Mouse (Mus musculus) kidney, adult 2 months (tissue): Measurements from ENCODE around the gene Laptm5. TPM values are rescaled to one million over a fixed set of nuclear protein-coding genes. Genes with fewer than 3 reads are reported as not detected.

Experiments used
- DNase-seq: peaks from one replicate; pipeline ENCODE4 v3.0.0; 2021
- H3K27ac ChIP-seq: fragments of 200-500 bp; 2 replicates; pipeline ENCODE4 v1.5.1; 2012; ENCODE audit warnings: low read depth, low read length, control low read depth, inconsistent platforms; ENCODE audit not compliant: insufficient read depth
- H3K27me3 ChIP-seq: fragments of 200-500 bp; replicated peaks from 2 replicates; pipeline ENCODE4 v1.6.1; 2012; ENCODE audit warnings: mild to moderate bottlenecking, moderate library complexity, low read length, inconsistent platforms; ENCODE audit not compliant: control insufficient read depth, insufficient read depth
- H3K36me3 ChIP-seq: fragments of 200-500 bp; 2 replicates; pipeline ENCODE4 v1.6.1; 2012; ENCODE audit warnings: mild to moderate bottlenecking, moderate library complexity, low read length, inconsistent platforms; ENCODE audit not compliant: control insufficient read depth, insufficient read depth
- H3K4me1 ChIP-seq: fragments of 200-500 bp; 2 replicates; pipeline ENCODE4 v1.6.1; 2011; ENCODE audit warnings: low read length; ENCODE audit not compliant: control insufficient read depth, insufficient read depth
- H3K4me3 ChIP-seq: fragments of 200-500 bp; 2 replicates; pipeline ENCODE4 v1.5.1; 2011; ENCODE audit warnings: mild to moderate bottlenecking, low read depth, low read length, control low read depth; ENCODE audit not compliant: insufficient read depth
- CTCF ChIP-seq: fragments of 200-500 bp; conservative IDR thresholded peaks from 2 replicates; pipeline ENCODE4 v1.5.1; 2011; ENCODE audit warnings: low read depth, mild to moderate bottlenecking, control low read depth, low read length, moderate library complexity, mixed read lengths; ENCODE audit not compliant: insufficient read depth, insufficient read length
- POLR2A ChIP-seq: fragments of 200-500 bp; IDR thresholded peaks from one replicate; pipeline ENCODE4 v1.6.1; 2011; ENCODE audit warnings: low read depth, low read length, control low read depth
- WGBS: fragments of 180-500 bp; shearing (Covaris S2); methylation state at CpG from one replicate; pipeline ENCODE4 v1.1.7; 2018; 5-methylcytosine and 5-hydroxymethylcytosine counted together
- polyA plus RNA-seq: library from polyadenylated mRNA; depleted of rRNA; stranded (reverse); fragments of >200 nt; gene quantifications from 2 replicates; pipeline ENCODE4 v1.2.3, GENCODE M21; 2012

Gene Laptm5
- polyA plus RNA-seq, 1 experiment: 79.8 TPM

GRCm38 (mm10) chr4:130952531-130952930, 39.6 kb downstream of the Laptm5 start:
- 18% methylated on average over 17 of the region's 17 CpGs for WGBS
- H3K36me3 ChIP-seq: no peaks in the 10 kb centered on the region
- H3K4me3 ChIP-seq: no peak overlapping the region
- H3K4me1 ChIP-seq: no peaks in the 10 kb centered on the region
- TF ChIP-seq CTCF (peak; percentile 33; the same call in 1 of the 2 replicates), POLR2A (no peak)
- no peak overlapping the region for H3K27ac ChIP-seq
- DNase-seq: peak; percentile 35
- no peaks in the 10 kb centered on the region for H3K27me3 ChIP-seq

GRCm38 (mm10) chr4:130957156-130957555, 44.2 kb downstream of the Laptm5 start:
- no peaks in the 10 kb centered on the region for H3K4me1 ChIP-seq
- H3K27me3 ChIP-seq: no peaks in the 10 kb centered on the region
- WGBS: 53% methylated on average over 10 of the region's 10 CpGs
- H3K4me3 ChIP-seq: no peak overlapping the region
- DNase-seq: no peak
- TF ChIP-seq CTCF: no peak
- no peak for TF ChIP-seq POLR2A
- no peak overlapping the region for H3K27ac ChIP-seq
- no peaks in the 10 kb centered on the region for H3K36me3 ChIP-seq

GRCm38 (mm10) chr4:130958812-130959211, 45.9 kb downstream of the Laptm5 start:
- no peak for TF ChIP-seq CTCF
- no peak for TF ChIP-seq POLR2A
- Histone ChIP-seq H3K27ac (no peak overlapping the region), H3K4me3 (no peak overlapping the region), H3K27me3 (no peaks in the 10 kb centered on the region), H3K36me3 (no peaks in the 10 kb centered on the region), H3K4me1 (no peaks in the 10 kb centered on the region)
- DNase-seq: no peak
- 52% methylated on average over 5 of the region's 5 CpGs for WGBS

- Histone ChIP-seq H3K4me3 (no peak overlapping the region), H3K36me3 (no peaks in the 10 kb centered on the region), H3K4me1 (no peaks in the 10 kb centered on the region), H3K27me3 (no peaks in the 10 kb centered on the region), H3K27ac (no peak overlapping the region)
- no peak for TF ChIP-seq CTCF
- no peak for TF ChIP-seq POLR2A
- DNase-seq: no peak
- WGBS: 69% methylated on average over 6 of the region's 6 CpGs
Observed at GRCm38 (mm10) chr4:130959678-130960077, 46.8 kb downstream of the Laptm5 start.

GRCm38 (mm10) chr4:130960118-130960734, 47.3 kb downstream of the Laptm5 start:
- no peaks in the 10 kb centered on the region for H3K27me3 ChIP-seq
- TF ChIP-seq CTCF (peak; percentile 96), POLR2A (no peak)
- H3K27ac ChIP-seq: no peak overlapping the region
- WGBS: 25% methylated on average over 9 of the region's 9 CpGs
- H3K4me3 ChIP-seq: no peak overlapping the region
- no peaks in the 10 kb centered on the region for H3K4me1 ChIP-seq
- peak; percentile 69 for DNase-seq
- H3K36me3 ChIP-seq: no peaks in the 10 kb centered on the region

- no peaks in the 10 kb centered on the region for H3K4me1 ChIP-seq
- WGBS: 97% methylated on average over 1 of the region's 1 CpGs
Observed at GRCm38 (mm10) chr4:130971278-130971677, 58.4 kb downstream of the Laptm5 start.

GRCm38 (mm10) chr4:130972421-130972829, 59.5 kb downstream of the Laptm5 start:
- H3K4me1 ChIP-seq: no peaks in the 10 kb centered on the region
- H3K36me3 ChIP-seq: no peaks in the 10 kb centered on the region
- no peak for TF ChIP-seq CTCF
- no peak for TF ChIP-seq POLR2A
- no peak overlapping the region for H3K4me3 ChIP-seq
- no peaks in the 10 kb centered on the region for H3K27me3 ChIP-seq
- H3K27ac ChIP-seq: no peak overlapping the region
- 75% methylated on average over 5 of the region's 5 CpGs for WGBS
- no peak for DNase-seq

More at GRCm38 (mm10) chr4:130971278-130971677, 58.4 kb downstream of the Laptm5 start:
- H3K27ac ChIP-seq: no peak overlapping the region
- no peak overlapping the region for H3K4me3 ChIP-seq
- DNase-seq: no peak
- no peak for TF ChIP-seq POLR2A
- no peak for TF ChIP-seq CTCF
- no peaks in the 10 kb centered on the region for H3K36me3 ChIP-seq
- H3K27me3 ChIP-seq: no peaks in the 10 kb centered on the region
